Mouse (Mus musculus) liver, adult 10 weeks (tissue): ENCODE measurements around the gene Wnt4. TPM values are rescaled to one million over a fixed set of nuclear protein-coding genes. Genes with fewer than 3 reads are reported as not detected.

Experiments
- polyA plus RNA-seq: library from polyadenylated mRNA; stranded (reverse); fragments of 350-450 nt; fragmentation: Illumina TruSeq; extraction: RNeasy Lipid Tissue Mini Kit (QIAGEN cat#74804); gene quantifications from one replicate; pipeline ENCODE4 v1.2.3, GENCODE M21; 2014; ENCODE audit warnings: low read depth, low replicate concordance

Gene Wnt4
- 0.08 TPM for polyA plus RNA-seq

DNA sequence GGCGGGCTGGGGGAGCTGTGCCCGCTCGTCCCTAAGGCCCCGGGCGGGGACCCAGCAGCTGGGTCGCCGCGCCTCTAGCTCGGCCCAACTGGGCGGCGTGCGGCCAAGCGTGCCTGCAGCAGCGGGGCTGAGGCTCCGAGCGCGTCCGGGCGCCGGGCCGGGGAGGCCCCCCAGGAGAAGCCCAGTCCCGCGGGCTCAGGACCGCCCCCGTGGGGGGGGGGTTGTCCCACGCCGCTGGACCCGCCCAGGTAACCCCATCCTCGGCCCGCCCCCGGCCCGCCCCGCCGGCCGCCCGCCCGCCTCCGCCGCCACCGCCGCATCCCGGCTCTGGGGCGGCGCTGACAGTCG is at the start of gene Wnt4:
TSS of gene Wnt4 (plus strand) at position 324 of the 348 bp plus-strand sequence.

Other genes with a start within 250 kb of the Wnt4 start
- 0.90 TPM for gene Zbtb40, start 228.7 kb upstream of the Wnt4 start, polyA plus RNA-seq
- gene Cdc42, start 80.2 kb downstream of the Wnt4 start, polyA plus RNA-seq: 320 TPM
- not detected for gene Cela3a, start 132.3 kb downstream of the Wnt4 start, polyA plus RNA-seq
- gene Cela3b, start 153.1 kb downstream of the Wnt4 start, polyA plus RNA-seq: not detected
- gene 1700013G24Rik, start 175.8 kb downstream of the Wnt4 start, polyA plus RNA-seq: not detected
- 0.19 TPM for gene Hspg2, start 191.3 kb downstream of the Wnt4 start, polyA plus RNA-seq